Mouse (Mus musculus) forebrain, embryonic 11.5 days (tissue): ENCODE measurements around the gene Rhox3f. TPM values are rescaled to one million over a fixed set of nuclear protein-coding genes. Genes with fewer than 3 reads are reported as not detected.
"Not testable (repeated sequence)": the region's sequence is repeated elsewhere in the genome, so short reads cannot be mapped to it uniquely, and the experiment has no call there.

Experiments
- ATAC-seq: fragments of 200-750 bp; cut with Nextera tagmentation; replicated peaks from 2 replicates; pipeline ENCODE4 v1.8.0; 2017; ENCODE audit warnings: moderate TSS enrichment; ENCODE audit not compliant: low FRiP score
- DNase-seq: peaks from one replicate; pipeline ENCODE4 v3.0.0-alpha.2; 2017; ENCODE audit warnings: low spot score
- H3K27ac ChIP-seq: fragments of 300-500 bp; sonication (generic); 2 replicates; pipeline ENCODE4 v1.5.1; 2014; ENCODE audit warnings: low read depth, low read length
- H3K27me3 ChIP-seq: fragments of 300-500 bp; sonication (generic); 2 replicates; pipeline ENCODE4 v1.6.1; 2014; ENCODE audit warnings: mild to moderate bottlenecking, low read length, mixed read lengths; ENCODE audit not compliant: control insufficient read depth, insufficient read depth
- H3K36me3 ChIP-seq: fragments of 300-500 bp; sonication (generic); 2 replicates; pipeline ENCODE4 v1.6.1; 2014; ENCODE audit warnings: mild to moderate bottlenecking, low read length, moderate library complexity, mixed read lengths; ENCODE audit not compliant: control insufficient read depth, insufficient read depth
- H3K4me1 ChIP-seq: fragments of 300-500 bp; sonication (generic); replicated peaks from 2 replicates; pipeline ENCODE4 v1.6.1; 2014; ENCODE audit warnings: low read length, mixed read lengths; ENCODE audit not compliant: control insufficient read depth, insufficient read depth
- H3K4me2 ChIP-seq: fragments of 300-500 bp; sonication (generic); 2 replicates; pipeline ENCODE4 v1.6.1; 2014; ENCODE audit warnings: low read depth, mild to moderate bottlenecking, low read length, moderate library complexity, mixed read lengths; ENCODE audit not compliant: severe bottlenecking
- H3K4me3 ChIP-seq: fragments of 300-500 bp; sonication (generic); 2 replicates; pipeline ENCODE4 v1.5.1; 2014; ENCODE audit warnings: low read depth, low read length
- H3K9ac ChIP-seq: fragments of 300-500 bp; sonication (generic); 2 replicates; pipeline ENCODE4 v1.6.1; 2014; ENCODE audit warnings: low read length
- H3K9me3 ChIP-seq: fragments of 300-500 bp; sonication (generic); 2 replicates; pipeline ENCODE4 v1.6.1; 2016; ENCODE audit warnings: low read length, mixed read lengths; ENCODE audit not compliant: control insufficient read depth
- WGBS: fragments of 180-500 bp; shearing (Covaris S2); extraction: QIAGEN DNeasy Blood & Tissue Kit; methylation state at CpG from one replicate; pipeline ENCODE4 v1.1.7; 2014; 5-methylcytosine and 5-hydroxymethylcytosine counted together
- polyA plus RNA-seq: library from polyadenylated mRNA; unstranded; fragments of >200 nt; fragmentation: Nextera tagmentation; extraction: Ambion mirVana; gene quantifications from 2 replicates; pipeline ENCODE4 v1.2.1, GENCODE M21; 2014

Gene Rhox3f
- polyA plus RNA-seq: not detected in 2 replicates

DNA sequence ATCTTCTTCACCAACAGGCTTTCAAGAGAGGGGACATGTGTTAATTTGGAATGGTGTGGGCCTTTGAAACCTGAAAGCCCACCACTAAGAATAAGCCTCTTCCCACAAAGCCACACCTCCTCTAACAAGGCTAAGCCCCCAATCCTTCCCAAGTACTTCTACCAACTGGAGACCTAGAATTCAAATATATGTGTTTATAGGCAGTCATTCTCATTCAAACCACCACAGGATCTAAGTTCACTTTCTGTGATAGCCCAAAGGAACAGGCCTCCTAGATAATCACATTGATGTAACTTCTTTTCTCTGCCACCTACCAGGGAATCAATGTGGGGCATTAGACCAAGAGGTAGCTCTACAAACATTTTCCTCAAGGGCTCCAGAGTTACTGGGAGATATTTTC, at the start of gene Rhox3f:
TSS of gene Rhox3f (plus strand) at position 301 of the 400 bp plus-strand sequence.
- not testable (repeated sequence) for H3K4me2 ChIP-seq, ATAC-seq

DNA sequence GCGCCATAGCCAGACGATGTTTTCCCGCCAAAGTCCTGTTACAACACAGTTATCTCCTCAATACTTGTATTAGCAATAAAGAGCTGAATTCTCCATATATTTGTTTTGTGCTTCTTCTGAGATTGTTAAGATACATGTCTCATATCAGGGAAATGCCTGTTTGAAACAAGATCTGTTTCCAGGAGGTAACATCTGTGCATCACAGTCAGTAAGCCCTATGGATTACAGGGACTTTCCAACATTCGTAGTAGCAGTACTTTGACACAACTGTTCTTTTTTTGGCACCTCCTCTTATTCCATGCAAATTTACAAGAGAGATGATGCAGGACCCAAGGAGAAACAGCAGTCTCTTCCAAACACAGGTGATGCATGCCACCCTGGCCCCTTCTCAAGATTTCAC, 39.1 kb upstream of the Rhox3f start, which contains the start of gene Rhox3e:
TSS of gene Rhox3e (plus strand) at position 301 of the 400 bp plus-strand sequence.
- not testable (repeated sequence) for ATAC-seq, H3K9ac ChIP-seq, H3K27me3 ChIP-seq

More for the DNA sequence above, at the start of gene Rhox3f:
- H3K27ac ChIP-seq, H3K9ac ChIP-seq, DNase-seq, H3K9me3 ChIP-seq, H3K4me1 ChIP-seq, H3K4me3 ChIP-seq, H3K36me3 ChIP-seq, H3K27me3 ChIP-seq: not testable (repeated sequence)

DNA sequence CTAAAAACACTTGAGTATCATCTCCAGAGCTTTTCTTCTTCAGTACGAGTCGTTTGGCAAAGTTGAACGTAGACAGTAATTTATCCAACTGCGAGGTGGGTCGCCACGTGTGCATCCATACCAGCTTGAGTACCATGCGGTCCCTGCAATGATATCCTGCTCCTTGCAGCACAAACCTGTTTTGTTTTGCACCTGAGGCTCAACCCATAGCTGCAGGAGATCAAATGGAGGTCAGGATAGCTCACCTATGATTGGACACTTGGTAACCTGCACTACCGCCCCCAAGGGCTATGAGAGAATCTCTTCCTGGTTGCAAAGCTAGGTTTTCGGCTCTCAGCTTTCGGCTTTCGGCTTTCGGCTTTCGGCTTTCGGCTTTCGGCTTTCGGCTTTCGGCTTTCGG, 23.7 kb upstream of the Rhox3f start, which contains the start of gene Rhox4e:
TSS of gene Rhox4e (plus strand) at position 301 of the 400 bp plus-strand sequence.
- not testable (repeated sequence) for ATAC-seq

More for the DNA sequence above, 39.1 kb upstream of the Rhox3f start, which contains the start of gene Rhox3e:
- H3K27ac ChIP-seq, H3K36me3 ChIP-seq, H3K9me3 ChIP-seq, DNase-seq, H3K4me1 ChIP-seq, H3K4me2 ChIP-seq, H3K4me3 ChIP-seq: not testable (repeated sequence)
- WGBS: no CpG with 5 or more reads among the region's 4 CpGs

DNA sequence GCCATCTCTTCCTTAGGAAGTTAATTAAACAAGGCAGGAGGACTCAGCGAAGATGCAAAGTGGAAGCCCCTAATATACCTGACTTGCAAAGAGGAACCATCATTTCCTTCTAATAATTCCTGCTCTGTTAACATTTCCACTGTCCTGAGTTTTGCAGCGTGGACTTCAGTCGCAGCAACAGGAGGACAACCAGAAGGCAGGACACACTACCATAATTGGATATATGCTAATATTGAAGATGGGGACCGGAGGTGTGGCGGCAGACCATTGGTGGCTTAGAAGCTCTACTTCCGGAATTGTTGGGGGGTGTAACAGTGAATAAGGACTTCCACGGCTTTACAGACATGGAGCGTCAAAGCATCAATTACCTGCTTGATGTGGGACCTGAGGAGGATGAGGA, 9.7 kb upstream of the Rhox3f start, which contains the start of gene Rhox2f:
TSS of gene Rhox2f (plus strand) at position 301 of the 400 bp plus-strand sequence.
- H3K9me3 ChIP-seq, H3K36me3 ChIP-seq, ATAC-seq, H3K4me3 ChIP-seq, H3K27ac ChIP-seq, H3K27me3 ChIP-seq, H3K4me1 ChIP-seq, H3K4me2 ChIP-seq, DNase-seq, H3K9ac ChIP-seq: not testable (repeated sequence)
- 96% methylated on average over 5 of the region's 8 CpGs for WGBS

More for the DNA sequence above, 23.7 kb upstream of the Rhox3f start, which contains the start of gene Rhox4e:
- not testable (repeated sequence) for H3K4me1 ChIP-seq, H3K36me3 ChIP-seq, H3K4me2 ChIP-seq, H3K4me3 ChIP-seq, H3K9me3 ChIP-seq, H3K9ac ChIP-seq, H3K27me3 ChIP-seq, H3K27ac ChIP-seq, DNase-seq
- WGBS: 93% methylated on average over 10 of the region's 18 CpGs

DNA sequence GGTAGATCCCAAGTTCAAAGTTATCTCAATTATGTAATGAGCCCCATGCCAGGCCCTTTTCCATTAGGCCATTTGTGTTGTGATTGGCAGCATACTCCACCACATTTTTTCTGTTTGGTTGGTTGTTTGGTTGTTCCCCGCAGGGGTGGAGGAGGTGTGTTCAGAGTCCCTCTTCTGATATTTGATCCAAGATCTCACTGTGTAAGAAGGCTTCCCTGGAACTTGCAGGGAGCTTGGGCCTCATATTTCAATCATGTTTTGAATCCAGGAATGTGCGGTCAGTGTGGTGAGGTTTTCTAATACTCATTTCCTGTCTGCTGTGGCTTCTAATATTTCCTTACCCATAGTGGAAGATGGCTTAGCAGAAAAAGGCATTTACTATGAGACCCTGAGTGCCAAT, 8.2 kb upstream of the Rhox3f start:
- H3K4me1 ChIP-seq, H3K4me2 ChIP-seq, H3K27me3 ChIP-seq, H3K4me3 ChIP-seq, H3K36me3 ChIP-seq, ATAC-seq, H3K9ac ChIP-seq, H3K9me3 ChIP-seq, H3K27ac ChIP-seq: not testable (repeated sequence)
- DNase-seq: peak; percentile 35
- 54% methylated on average over 2 of the region's 2 CpGs for WGBS

DNA sequence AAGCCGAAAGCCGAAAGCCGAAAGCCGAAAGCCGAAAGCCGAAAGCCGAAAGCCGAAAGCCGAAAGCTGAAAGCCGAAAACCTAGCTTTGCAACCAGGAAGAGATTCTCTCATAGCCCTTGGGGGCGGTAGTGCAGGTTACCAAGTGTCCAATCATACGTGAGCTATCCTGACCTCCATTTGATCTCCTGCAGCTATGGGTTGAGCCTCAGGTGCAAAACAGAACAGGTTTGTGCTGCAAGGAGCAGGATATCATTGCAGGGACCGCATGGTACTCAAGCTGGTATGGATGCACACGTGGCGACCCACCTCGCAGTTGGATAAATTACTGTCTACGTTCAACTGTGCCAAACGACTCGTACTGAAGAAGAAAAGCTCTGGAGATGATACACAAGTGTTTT, 26.8 kb downstream of the Rhox3f start, which contains the start of gene Rhox4f:
TSS of gene Rhox4f (minus strand) at position 101 of the 400 bp plus-strand sequence.
- WGBS: 94% methylated on average over 12 of the region's 19 CpGs
- not testable (repeated sequence) for H3K27me3 ChIP-seq, H3K36me3 ChIP-seq, H3K4me2 ChIP-seq, ATAC-seq, H3K4me1 ChIP-seq, H3K27ac ChIP-seq, H3K4me3 ChIP-seq, H3K9ac ChIP-seq, H3K9me3 ChIP-seq, DNase-seq

DNA sequence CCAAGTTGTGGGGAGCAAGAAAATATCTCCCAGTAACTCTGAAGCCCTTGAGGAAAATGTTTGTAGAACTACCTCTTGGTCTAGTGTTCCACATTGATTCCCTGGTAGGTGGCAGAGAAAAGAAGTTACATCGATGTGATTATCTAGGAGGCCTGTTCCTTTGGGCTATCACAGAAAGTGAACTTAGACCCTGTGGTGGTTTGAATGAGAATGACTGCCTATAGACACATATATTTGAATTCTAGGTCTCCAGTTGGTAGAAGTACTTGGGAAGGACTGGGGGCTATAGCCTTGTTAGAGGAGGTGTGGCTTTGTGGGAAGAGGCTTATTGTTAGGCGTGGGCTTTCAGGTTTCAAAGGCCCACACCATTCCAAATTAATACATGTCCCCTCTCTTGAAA, 47.7 kb downstream of the Rhox3f start, which contains the start of gene Rhox3g:
TSS of gene Rhox3g (minus strand) at position 101 of the 400 bp plus-strand sequence.
- H3K36me3 ChIP-seq, H3K27me3 ChIP-seq: not testable (repeated sequence)

More for the DNA sequence above, 47.7 kb downstream of the Rhox3f start, which contains the start of gene Rhox3g:
- not testable (repeated sequence) for H3K27ac ChIP-seq, H3K4me3 ChIP-seq, H3K4me2 ChIP-seq, H3K4me1 ChIP-seq, H3K9ac ChIP-seq, H3K9me3 ChIP-seq, ATAC-seq, DNase-seq
- WGBS: 86% methylated on average over 2 of the region's 2 CpGs
